Mouse (Mus musculus) neural tube, embryonic 15.5 days (tissue): ENCODE data around the gene Ercc6l. TPM values are rescaled to one million over a fixed set of nuclear protein-coding genes. Genes with fewer than 3 reads are reported as not detected.
A peak's percentile ranks its signal among the peaks of the same experiment; 100 is the strongest.

Source experiments
- ATAC-seq: fragments of 200-750 bp; cut with Nextera tagmentation; 2 replicates; pipeline ENCODE4 v1.8.0; 2017; ENCODE audit warnings: mild to moderate bottlenecking, moderate TSS enrichment, moderate library complexity; ENCODE audit not compliant: low FRiP score
- H3K27ac ChIP-seq: fragments of 300-500 bp; sonication (generic); replicated peaks from 2 replicates; pipeline ENCODE4 v1.5.1; 2015; ENCODE audit warnings: mild to moderate bottlenecking, inconsistent platforms
- H3K27me3 ChIP-seq: fragments of 300-500 bp; sonication (generic); replicated peaks from 2 replicates; pipeline ENCODE4 v1.6.1; 2015; ENCODE audit warnings: inconsistent platforms
- H3K36me3 ChIP-seq: fragments of 300-500 bp; sonication (generic); 2 replicates; pipeline ENCODE4 v1.6.1; 2015; ENCODE audit warnings: inconsistent platforms
- H3K4me1 ChIP-seq: fragments of 300-500 bp; sonication (generic); 2 replicates; pipeline ENCODE4 v1.6.1; 2015; ENCODE audit warnings: inconsistent platforms
- H3K4me2 ChIP-seq: fragments of 300-500 bp; sonication (generic); 2 replicates; pipeline ENCODE4 v1.6.1; 2015; ENCODE audit warnings: inconsistent platforms, mild to moderate bottlenecking, moderate library complexity
- H3K4me3 ChIP-seq: fragments of 300-500 bp; sonication (generic); replicated peaks from 2 replicates; pipeline ENCODE4 v1.5.1; 2015; ENCODE audit warnings: mild to moderate bottlenecking, inconsistent platforms
- H3K9ac ChIP-seq: fragments of 300-500 bp; sonication (generic); replicated peaks from 2 replicates; pipeline ENCODE4 v1.6.1; 2015; ENCODE audit warnings: mild to moderate bottlenecking, inconsistent platforms
- H3K9me3 ChIP-seq: fragments of 300-500 bp; sonication (generic); replicated peaks from 2 replicates; pipeline ENCODE4 v1.6.1; 2016; ENCODE audit warnings: inconsistent platforms
- WGBS: fragments of 180-500 bp; shearing (Covaris S2); methylation state at CpG from one replicate; pipeline ENCODE4 v1.1.7; 2015; ENCODE audit warnings: mixed read lengths; 5-methylcytosine and 5-hydroxymethylcytosine counted together
- polyA plus RNA-seq: library from polyadenylated mRNA; unstranded; fragments of >200 nt; fragmentation: Nextera tagmentation; extraction: Ambion mirVana; gene quantifications from 2 replicates; pipeline ENCODE4 v1.2.1, GENCODE M21; 2015

Ercc6l gene
- 1.1 and 3.4 TPM in 2 replicates for polyA plus RNA-seq

DNA sequence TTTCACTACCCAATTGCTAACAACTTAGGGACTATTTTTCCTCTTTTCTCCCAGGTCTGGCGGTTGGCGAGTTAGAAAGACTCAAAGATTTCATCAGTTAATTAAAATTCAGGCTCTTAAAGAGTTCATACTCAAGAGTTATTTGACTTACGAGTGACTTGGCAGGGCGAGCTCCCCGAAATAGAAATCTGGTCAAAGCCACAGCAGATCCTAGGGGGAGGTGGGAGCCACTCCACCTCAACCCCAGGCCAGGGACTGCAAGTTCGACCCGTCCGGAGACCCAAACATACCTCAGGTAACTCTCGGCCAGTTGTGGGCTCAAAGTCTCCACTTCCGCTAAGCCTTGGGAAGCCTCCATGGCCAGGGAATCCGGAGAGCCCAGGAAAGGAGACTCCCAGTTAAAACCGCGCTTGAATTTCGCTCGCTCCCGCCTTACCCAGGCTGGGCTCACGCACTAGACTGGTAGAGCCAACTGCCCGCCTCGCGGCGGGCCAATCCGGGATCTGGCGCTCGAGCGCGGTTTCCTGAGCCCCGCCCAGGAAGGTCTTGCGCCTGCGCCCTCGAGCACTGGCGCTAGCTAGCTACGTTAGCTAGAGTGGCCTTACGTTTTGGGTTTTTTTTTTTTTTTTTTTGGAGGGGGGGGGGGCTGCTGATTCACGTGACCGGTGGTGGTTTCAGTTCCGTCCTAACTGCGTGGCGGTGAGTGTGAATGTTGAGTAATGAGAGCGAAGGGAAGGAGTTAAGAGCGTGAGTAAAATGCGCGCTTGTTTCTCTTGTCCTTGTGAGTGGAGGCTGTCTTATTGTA is at the start of gene Ercc6l:
Gene Ercc6l (minus strand): TSS at position 474 of the 805 bp plus-strand sequence.
- 13% methylated on average over 42 of the region's 42 CpGs for WGBS
- H3K9ac ChIP-seq = peak within 1 kb of the TSS; percentile 34; the same call in 1 of the 2 replicates
- peak within 1 kb of the TSS; percentile 65 for H3K4me2 ChIP-seq
- H3K4me3 ChIP-seq = peak within 1 kb of the TSS; percentile 44
- no peaks in the 10 kb centered on the region for H3K27me3 ChIP-seq
- H3K9me3 ChIP-seq = no peaks in the 10 kb centered on the region
- H3K36me3 ChIP-seq = no peaks in the 10 kb centered on the region
- ATAC-seq = peak; percentile 99
- peak within 1 kb of the TSS; percentile 76 for H3K27ac ChIP-seq
- H3K4me1 ChIP-seq = no peaks in the 10 kb centered on the region

DNA sequence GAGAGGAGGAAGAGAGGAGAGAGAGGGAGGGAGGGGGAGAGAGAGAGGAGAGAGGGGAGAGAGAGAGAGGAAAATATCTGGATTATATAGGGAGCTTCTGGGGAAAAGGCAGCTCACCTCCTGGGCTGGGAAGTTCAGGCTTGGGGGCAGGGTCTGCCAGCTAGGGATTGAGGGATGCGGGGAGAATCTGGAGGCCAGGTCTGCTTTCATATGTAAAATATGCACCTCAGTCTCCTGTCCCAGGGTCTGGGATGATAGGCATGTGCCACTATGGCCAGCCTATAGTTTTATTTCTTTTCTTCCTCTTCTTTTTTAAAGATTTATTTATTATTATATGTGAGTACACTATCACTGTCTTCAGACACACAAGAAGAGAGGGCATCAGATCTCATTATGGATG is 33.9 kb upstream of the Ercc6l start:
- Histone ChIP-seq H3K9ac (no peak overlapping the region), H3K4me3 (no peak overlapping the region), H3K9me3 (no peaks in the 10 kb centered on the region), H3K27ac (no peak overlapping the region), H3K27me3 (peaks cover 3% of the 10 kb centered on the region; the same call in 1 of the 2 replicates), H3K4me2 (no peak overlapping the region), H3K4me1 (peaks cover 23% of the 10 kb centered on the region), H3K36me3 (peaks cover 3% of the 10 kb centered on the region; the same call in 1 of the 2 replicates)
- ATAC-seq = no peak
- 38% methylated on average over 1 of the region's 1 CpGs for WGBS

DNA sequence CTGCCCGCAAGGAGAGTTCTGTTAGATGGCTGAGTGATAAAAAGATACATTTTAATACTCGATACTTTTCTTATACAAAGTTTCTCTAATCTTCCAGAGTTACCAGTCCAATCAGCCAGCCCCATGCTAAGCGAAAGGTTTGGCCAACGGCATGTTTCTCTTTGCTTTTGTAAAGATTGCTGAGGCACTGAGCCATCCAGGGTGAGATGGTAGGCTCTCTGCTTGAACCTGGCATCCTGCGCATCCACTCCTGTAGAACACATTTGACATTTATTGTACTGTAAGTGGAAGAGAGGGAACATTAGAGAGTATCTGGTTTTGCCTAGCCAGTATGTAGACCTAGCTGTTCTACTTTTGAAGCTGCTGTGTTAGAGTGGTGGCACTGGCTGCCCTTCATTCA is 32.7 kb upstream of the Ercc6l start:
- WGBS = 44% methylated on average over 5 of the region's 5 CpGs
- Histone ChIP-seq H3K4me1 (peaks cover 25% of the 10 kb centered on the region), H3K4me3 (0 out of 2 replicates have a peak overlapping the region, but pooled peaks have one; percentile 52), H3K27ac (no peak overlapping the region), H3K9ac (no peak overlapping the region), H3K27me3 (peaks cover 3% of the 10 kb centered on the region; the same call in 1 of the 2 replicates), H3K36me3 (peaks cover 6% of the 10 kb centered on the region; the same call in 1 of the 2 replicates), H3K9me3 (no peaks in the 10 kb centered on the region), H3K4me2 (peak overlapping the region; percentile 31)
- 0 out of 2 replicates have a peak, but pooled peaks have one; percentile 7 for ATAC-seq

DNA sequence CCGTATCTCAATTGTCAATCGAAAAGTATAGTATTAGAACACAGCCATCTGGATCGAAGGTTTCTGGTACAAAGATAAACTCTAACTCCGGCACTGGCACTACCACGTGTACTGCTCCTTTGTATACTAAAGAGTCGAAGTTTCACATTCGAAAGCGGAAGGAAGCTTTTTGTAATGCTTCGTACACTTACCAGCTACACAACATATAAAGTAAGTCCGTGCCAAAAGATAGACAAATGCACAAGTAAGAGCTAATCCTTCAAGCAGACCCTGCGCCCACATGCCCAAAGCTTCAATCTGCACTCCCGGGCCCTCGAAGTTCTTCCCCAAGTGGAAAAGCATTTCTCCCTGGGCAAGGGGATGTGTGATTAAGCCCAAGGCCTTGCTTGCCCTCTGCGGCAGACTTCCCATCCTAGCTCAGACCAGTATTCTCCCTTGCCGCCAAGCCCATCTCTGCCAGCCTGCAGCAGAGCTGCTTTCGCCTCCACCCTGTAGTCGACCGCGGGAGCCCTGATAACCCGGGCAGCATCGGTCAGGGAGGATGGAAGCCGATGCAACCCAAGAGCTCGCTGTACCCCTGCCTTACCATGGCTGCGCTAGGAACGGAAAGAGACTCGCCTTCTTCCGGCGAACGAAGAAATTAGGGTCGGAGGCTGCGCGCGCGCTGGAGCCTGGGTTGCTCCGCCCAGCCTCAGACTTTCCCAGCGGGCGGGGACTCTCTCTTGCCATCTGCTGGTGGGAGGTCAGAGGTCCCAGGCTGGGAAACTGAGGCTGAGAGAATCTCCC is 32.0 kb upstream of the Ercc6l start, which contains the start of gene Rps4x:
Gene Rps4x (minus strand): TSS at position 683 of the 786 bp plus-strand sequence.
- Histone ChIP-seq H3K4me3 (peak within 1 kb of the TSS; percentile 52), H3K27me3 (peaks cover 3% of the 10 kb centered on the region; the same call in 1 of the 2 replicates), H3K4me1 (peaks cover 25% of the 10 kb centered on the region), H3K4me2 (peak within 1 kb of the TSS; percentile 61), H3K9ac (peak within 1 kb of the TSS; percentile 66), H3K36me3 (peaks cover 6% of the 10 kb centered on the region; the same call in 1 of the 2 replicates), H3K9me3 (no peaks in the 10 kb centered on the region), H3K27ac (peak within 1 kb of the TSS; percentile 81)
- peak; percentile 97 for ATAC-seq
- 23% methylated on average over 37 of the region's 37 CpGs for WGBS

GRCm38 (mm10) chrX:102187023-102187699 is 30.3 kb upstream of the Ercc6l start:
- peak overlapping the region; percentile 61 for H3K4me2 ChIP-seq
- peaks cover 6% of the 10 kb centered on the region; the same call in 1 of the 2 replicates for H3K36me3 ChIP-seq
- WGBS = 48% methylated on average over 11 of the region's 11 CpGs
- no peak overlapping the region for H3K27ac ChIP-seq
- peak overlapping the region; percentile 52 for H3K4me3 ChIP-seq
- ATAC-seq = no peak
- no peak overlapping the region for H3K9ac ChIP-seq
- peaks cover 25% of the 10 kb centered on the region for H3K4me1 ChIP-seq
- H3K9me3 ChIP-seq = no peaks in the 10 kb centered on the region
- H3K27me3 ChIP-seq = no peaks in the 10 kb centered on the region; the same call in 1 of the 2 replicates

DNA sequence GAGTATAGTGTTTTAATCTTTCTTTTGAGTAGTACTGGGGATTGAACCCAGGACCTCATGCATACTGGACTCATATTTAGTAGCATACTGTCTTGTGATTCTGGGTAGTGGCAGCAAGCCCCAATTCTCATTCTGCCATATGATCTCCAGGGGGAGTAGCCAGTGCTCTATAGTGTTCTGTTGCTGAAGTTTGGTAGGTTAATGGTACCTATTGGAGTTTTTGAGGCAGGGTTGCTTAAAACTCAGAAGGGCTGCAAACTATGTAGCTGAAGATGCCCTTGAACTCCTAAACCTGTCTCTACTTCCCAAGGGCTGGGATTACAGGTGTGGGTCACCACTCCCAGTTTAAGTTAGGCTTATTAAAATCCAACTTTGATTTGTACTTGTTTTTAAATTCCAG is 25.7 kb upstream of the Ercc6l start:
- Histone ChIP-seq H3K4me3 (no peak overlapping the region), H3K27me3 (no peaks in the 10 kb centered on the region)
- no peak for ATAC-seq

DNA sequence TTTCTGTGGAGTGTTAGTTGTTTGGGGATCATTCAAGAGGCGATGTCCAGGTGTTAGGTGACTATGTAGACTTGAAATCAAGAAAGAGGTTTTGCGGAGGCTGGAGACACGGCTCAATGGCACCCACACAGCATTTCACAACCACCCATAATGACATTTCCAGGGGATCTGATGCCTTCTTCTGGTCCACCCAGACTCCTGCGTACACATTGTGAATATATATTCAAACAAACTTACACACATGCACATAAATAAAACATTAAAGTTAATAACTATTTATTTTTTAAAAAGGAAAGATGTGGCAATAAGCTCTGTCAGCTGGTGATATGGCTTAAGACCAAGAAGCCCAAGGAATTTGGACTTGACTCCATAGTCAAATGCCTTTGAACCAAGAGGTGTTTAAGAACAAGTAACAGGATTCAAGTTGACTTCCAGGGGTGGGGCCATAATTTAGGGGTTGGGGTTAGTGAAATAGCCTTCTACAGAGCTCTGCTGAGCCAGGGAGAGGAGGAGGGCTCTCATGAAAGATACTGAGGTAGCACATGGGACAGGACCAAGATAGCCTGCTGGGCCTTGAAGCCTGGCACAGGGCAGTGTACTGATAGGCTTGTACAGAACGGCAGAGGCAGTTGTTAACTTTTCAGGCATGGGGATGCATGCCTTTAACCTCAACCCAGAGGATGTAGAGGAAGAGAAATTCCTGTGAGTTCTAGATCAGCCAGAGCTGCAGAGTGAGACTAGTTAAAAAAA is 18.8 kb upstream of the Ercc6l start:
- H3K4me3 ChIP-seq = no peak overlapping the region
- WGBS = 91% methylated on average over 5 of the region's 5 CpGs
- H3K9ac ChIP-seq = no peak overlapping the region
- H3K36me3 ChIP-seq = no peaks in the 10 kb centered on the region
- H3K9me3 ChIP-seq = no peaks in the 10 kb centered on the region
- no peak for ATAC-seq
- no peak overlapping the region for H3K4me2 ChIP-seq
- no peaks in the 10 kb centered on the region for H3K27me3 ChIP-seq
- H3K4me1 ChIP-seq = no peaks in the 10 kb centered on the region
- H3K27ac ChIP-seq = no peak overlapping the region

More for the DNA sequence above, 25.7 kb upstream of the Ercc6l start:
- H3K9me3 ChIP-seq = no peaks in the 10 kb centered on the region
- no peak overlapping the region for H3K27ac ChIP-seq
- no peak overlapping the region for H3K4me2 ChIP-seq
- H3K9ac ChIP-seq = no peak overlapping the region
- peaks cover 17% of the 10 kb centered on the region for H3K4me1 ChIP-seq
- H3K36me3 ChIP-seq = peaks cover 6% of the 10 kb centered on the region; the same call in 1 of the 2 replicates

GRCm38 (mm10) chrX:102170900-102171299 is 14.0 kb upstream of the Ercc6l start:
- Histone ChIP-seq H3K4me3 (no peak overlapping the region), H3K9me3 (no peaks in the 10 kb centered on the region), H3K4me1 (peaks cover 5% of the 10 kb centered on the region), H3K27me3 (no peaks in the 10 kb centered on the region), H3K9ac (no peak overlapping the region), H3K36me3 (no peaks in the 10 kb centered on the region), H3K27ac (no peak overlapping the region), H3K4me2 (no peak overlapping the region)
- ATAC-seq = no peak
- 76% methylated on average over 3 of the region's 3 CpGs for WGBS

DNA sequence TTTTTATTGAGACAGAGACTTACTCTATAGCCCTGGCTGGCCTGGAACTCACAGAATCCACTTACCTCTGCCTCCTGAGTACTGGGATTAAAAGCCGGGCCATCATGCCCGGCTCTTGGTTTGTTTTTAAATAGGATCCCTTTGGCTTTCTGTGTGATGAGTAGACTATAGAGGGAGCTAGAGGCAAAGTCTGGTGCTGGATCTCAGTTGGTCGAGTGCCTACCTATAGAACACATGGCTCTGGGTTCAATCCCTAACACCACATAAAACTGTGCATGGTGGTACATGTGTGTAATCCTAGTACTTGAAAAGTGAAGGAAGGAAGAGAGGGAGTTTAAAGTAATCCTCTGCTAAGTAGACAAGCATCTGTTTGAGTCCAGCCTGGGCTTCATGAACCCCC is 13.2 kb upstream of the Ercc6l start:
- no peaks in the 10 kb centered on the region for H3K27me3 ChIP-seq
- no peak overlapping the region for H3K4me3 ChIP-seq
- H3K4me2 ChIP-seq = no peak overlapping the region
- 65% methylated on average over 3 of the region's 3 CpGs for WGBS
- H3K27ac ChIP-seq = no peak overlapping the region
- peaks cover 5% of the 10 kb centered on the region for H3K4me1 ChIP-seq
- H3K9me3 ChIP-seq = no peaks in the 10 kb centered on the region
- H3K9ac ChIP-seq = no peak overlapping the region
- ATAC-seq = no peak
- no peaks in the 10 kb centered on the region for H3K36me3 ChIP-seq

DNA sequence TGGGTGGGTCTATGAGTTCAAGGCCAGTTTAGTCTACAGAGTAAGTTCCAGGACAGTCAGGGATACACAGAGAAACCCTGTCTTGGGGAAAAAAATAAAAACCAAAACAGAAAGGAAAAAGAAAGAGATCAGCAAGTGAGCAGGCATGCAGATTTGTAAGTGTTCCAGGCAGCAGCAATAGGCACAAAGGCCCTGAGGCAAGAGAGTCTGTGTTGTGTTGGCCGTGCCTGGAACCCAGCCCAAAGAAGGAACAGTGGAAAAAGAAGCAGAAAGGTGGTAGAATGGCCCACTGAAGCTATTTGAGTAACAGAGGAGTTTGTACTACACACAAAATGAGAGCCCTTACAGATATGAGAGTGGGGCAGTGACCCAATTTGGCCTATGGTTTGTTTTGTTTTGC is 12.8 kb upstream of the Ercc6l start:
- Histone ChIP-seq H3K27ac (no peak overlapping the region), H3K9me3 (no peaks in the 10 kb centered on the region), H3K9ac (no peak overlapping the region), H3K36me3 (no peaks in the 10 kb centered on the region), H3K4me3 (no peak overlapping the region), H3K4me2 (no peak overlapping the region), H3K4me1 (peaks cover 5% of the 10 kb centered on the region), H3K27me3 (no peaks in the 10 kb centered on the region)
- 64% methylated on average over 1 of the region's 1 CpGs for WGBS
- no peak for ATAC-seq
